Mouse (Mus musculus) stomach, embryonic 16.5 days (tissue): ENCODE measurements at regions not wholly inside any gene's neighbourhood (a gene's known extent, or its start where the extent isn't known, plus 50 kb on each side); places are given as distances from the start of the nearest gene placed in this dataset.

Source experiments
- ATAC-seq: fragments of 200-750 bp; cut with Nextera tagmentation; 2 replicates; pipeline ENCODE4 v1.8.0; 2017; ENCODE audit warnings: moderate number of reproducible peaks, moderate TSS enrichment; ENCODE audit not compliant: insufficient read depth, low FRiP score
- H3K27ac ChIP-seq: fragments of 300-500 bp; sonication (generic); 2 replicates; pipeline ENCODE4 v1.5.1; 2014; ENCODE audit warnings: low read length
- H3K27me3 ChIP-seq: fragments of 300-500 bp; sonication (generic); 2 replicates; pipeline ENCODE4 v1.6.1; 2014; ENCODE audit warnings: low read length, control low read depth, mixed read lengths; ENCODE audit not compliant: control insufficient read depth, insufficient read depth
- H3K36me3 ChIP-seq: fragments of 300-500 bp; sonication (generic); 2 replicates; pipeline ENCODE4 v1.6.1; 2014; ENCODE audit warnings: low read length; ENCODE audit not compliant: control insufficient read depth, insufficient read depth
- H3K4me1 ChIP-seq: fragments of 300-500 bp; sonication (generic); 2 replicates; pipeline ENCODE4 v1.6.1; 2014; ENCODE audit warnings: low read length, control low read depth, mixed read lengths; ENCODE audit not compliant: control insufficient read depth, insufficient read depth
- H3K4me2 ChIP-seq: fragments of 300-500 bp; sonication (generic); 2 replicates; pipeline ENCODE4 v1.6.1; 2014; ENCODE audit warnings: low read depth, low read length, mixed read lengths
- H3K4me3 ChIP-seq: fragments of 300-500 bp; sonication (generic); replicated peaks from 2 replicates; pipeline ENCODE4 v1.5.1; 2014; ENCODE audit warnings: mild to moderate bottlenecking, low read length
- H3K9ac ChIP-seq: fragments of 300-500 bp; sonication (generic); 2 replicates; pipeline ENCODE4 v1.6.1; 2014; ENCODE audit warnings: low read length
- H3K9me3 ChIP-seq: fragments of 300-500 bp; sonication (generic); replicated peaks from 2 replicates; pipeline ENCODE4 v1.6.1; 2016; ENCODE audit warnings: low read length, control low read depth; ENCODE audit not compliant: control insufficient read depth
- WGBS: fragments of 180-500 bp; shearing (Covaris S2); extraction: QIAGEN DNeasy Blood & Tissue Kit; methylation state at CpG from one replicate; pipeline ENCODE4 v1.1.7; 2014; 5-methylcytosine and 5-hydroxymethylcytosine counted together

DNA sequence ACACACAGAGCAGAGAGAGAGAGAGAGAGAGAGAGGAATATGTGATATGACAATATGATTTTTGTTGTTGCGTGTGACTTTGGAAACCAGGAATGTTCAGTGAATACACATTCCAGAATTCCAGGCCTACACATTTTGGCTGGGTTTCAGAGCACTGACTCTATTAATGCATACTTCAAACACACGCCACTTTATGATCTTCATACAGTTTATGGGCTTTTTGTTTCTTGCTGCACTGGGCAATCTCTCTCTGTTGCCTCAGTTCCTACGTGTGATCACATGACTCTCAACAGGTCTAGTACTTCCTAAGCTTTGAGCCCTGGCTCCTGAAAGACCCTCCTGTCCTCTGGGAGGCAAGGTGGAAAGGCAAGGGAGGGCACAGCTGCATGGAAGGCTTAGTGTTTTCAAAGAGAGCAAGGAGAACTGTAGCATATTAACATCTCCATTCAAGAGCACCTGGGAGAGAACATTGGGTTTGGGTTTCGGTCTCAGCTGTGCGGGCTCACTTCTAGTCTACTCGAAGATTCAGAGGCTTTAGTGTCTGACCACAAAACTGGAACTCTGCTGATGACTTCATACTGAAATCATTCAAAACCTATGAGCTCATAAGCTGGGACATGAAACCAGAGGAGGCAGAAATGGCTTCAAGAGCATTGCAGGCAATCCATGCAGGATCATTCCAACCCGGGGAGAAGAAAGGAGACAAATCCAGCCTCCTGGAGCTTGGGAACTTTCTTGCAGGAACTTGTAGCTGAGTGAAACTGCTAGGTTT, 87.9 kb upstream of the C1qtnf3 start:
- ATAC-seq: no peak
- H3K4me2 ChIP-seq: no peak overlapping the region
- 71% methylated on average over 7 of the region's 7 CpGs for WGBS

DNA sequence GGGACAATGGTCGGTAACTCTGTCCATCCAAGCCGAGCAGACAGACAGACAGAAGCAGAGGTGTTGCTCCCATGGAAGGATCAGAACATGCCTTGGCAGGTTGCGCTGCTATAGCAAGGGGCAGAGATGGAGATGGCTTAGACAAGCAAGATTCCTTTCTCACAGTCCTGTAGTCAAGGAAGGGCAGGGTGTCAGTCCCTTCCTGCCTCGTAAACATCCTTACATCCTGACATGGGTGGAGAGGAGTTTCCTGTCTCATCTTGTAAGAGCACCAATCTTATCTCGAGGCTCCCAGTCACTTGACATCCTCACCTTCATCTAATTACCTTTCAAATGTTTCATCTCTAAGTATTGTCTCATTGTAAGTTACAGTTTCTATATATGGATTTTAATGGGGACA, 87.0 kb upstream of the C1qtnf3 start:
- Histone ChIP-seq H3K4me2 (no peak overlapping the region), H3K4me3 (no peak overlapping the region), H3K27ac (no peak overlapping the region), H3K27me3 (no peaks in the 10 kb centered on the region), H3K9ac (no peak overlapping the region), H3K4me1 (peaks cover 21% of the 10 kb centered on the region), H3K36me3 (no peaks in the 10 kb centered on the region), H3K9me3 (no peaks in the 10 kb centered on the region)
- WGBS: 70% methylated on average over 5 of the region's 5 CpGs
- no peak for ATAC-seq

More for the DNA sequence above, 87.9 kb upstream of the C1qtnf3 start:
- no peak overlapping the region for H3K9ac ChIP-seq
- no peaks in the 10 kb centered on the region for H3K9me3 ChIP-seq
- no peak overlapping the region for H3K4me3 ChIP-seq
- H3K36me3 ChIP-seq: no peaks in the 10 kb centered on the region
- H3K4me1 ChIP-seq: peaks cover 18% of the 10 kb centered on the region
- H3K27ac ChIP-seq: no peak overlapping the region
- H3K27me3 ChIP-seq: no peaks in the 10 kb centered on the region

DNA sequence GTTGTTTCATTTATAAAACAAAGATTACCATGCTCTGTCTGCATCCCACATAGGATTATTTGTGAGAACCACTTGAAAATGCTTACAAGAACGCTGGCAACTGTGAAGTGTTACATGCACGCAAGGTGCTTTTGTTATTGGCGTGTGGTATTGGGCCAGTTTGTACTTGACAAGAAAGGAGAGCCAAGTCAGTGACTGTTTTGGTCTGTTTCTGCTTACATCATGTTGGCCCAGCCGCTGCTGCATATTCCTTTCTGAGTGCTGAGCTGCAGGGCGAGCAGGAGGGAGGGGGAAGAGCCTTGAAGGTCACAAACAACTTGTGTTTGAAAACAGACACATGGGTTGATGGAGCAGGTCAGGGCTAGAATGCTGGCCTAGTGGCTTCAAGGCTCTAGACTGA, 85.3 kb upstream of the C1qtnf3 start:
- Histone ChIP-seq H3K27ac (no peak overlapping the region), H3K9me3 (no peaks in the 10 kb centered on the region), H3K4me3 (no peak overlapping the region), H3K4me2 (no peak overlapping the region), H3K9ac (no peak overlapping the region), H3K36me3 (no peaks in the 10 kb centered on the region), H3K4me1 (peaks cover 21% of the 10 kb centered on the region), H3K27me3 (no peaks in the 10 kb centered on the region)
- no peak for ATAC-seq
- 47% methylated on average over 5 of the region's 5 CpGs for WGBS

DNA sequence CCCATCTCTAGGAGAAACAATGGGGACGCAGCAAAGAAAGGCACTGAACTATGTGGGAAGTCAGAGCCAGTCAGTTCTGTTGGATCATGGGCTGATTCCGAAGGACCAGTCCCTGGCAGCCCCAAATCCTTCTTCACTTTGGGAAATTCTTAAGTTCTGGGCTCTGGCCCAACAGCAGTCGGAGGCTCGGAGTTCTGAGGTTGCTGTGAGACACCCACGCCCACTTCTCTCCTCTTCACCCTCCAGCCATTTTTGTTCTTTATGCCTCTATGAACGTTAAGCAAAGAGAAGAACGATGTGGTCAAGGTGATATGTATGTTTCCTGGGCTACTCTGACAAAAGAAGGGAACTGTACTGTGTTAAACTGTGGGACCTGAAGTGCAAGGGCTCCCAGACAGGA, 84.0 kb upstream of the C1qtnf3 start:
- no peak overlapping the region for H3K4me3 ChIP-seq
- no peaks in the 10 kb centered on the region for H3K9me3 ChIP-seq
- no peak overlapping the region for H3K4me2 ChIP-seq
- ATAC-seq: 0 out of 2 replicates have a peak, but pooled peaks have one; percentile 9
- H3K27ac ChIP-seq: no peak overlapping the region
- H3K4me1 ChIP-seq: peaks cover 21% of the 10 kb centered on the region
- no peak overlapping the region for H3K9ac ChIP-seq
- H3K27me3 ChIP-seq: no peaks in the 10 kb centered on the region
- H3K36me3 ChIP-seq: no peaks in the 10 kb centered on the region
- WGBS: 71% methylated on average over 7 of the region's 7 CpGs

DNA sequence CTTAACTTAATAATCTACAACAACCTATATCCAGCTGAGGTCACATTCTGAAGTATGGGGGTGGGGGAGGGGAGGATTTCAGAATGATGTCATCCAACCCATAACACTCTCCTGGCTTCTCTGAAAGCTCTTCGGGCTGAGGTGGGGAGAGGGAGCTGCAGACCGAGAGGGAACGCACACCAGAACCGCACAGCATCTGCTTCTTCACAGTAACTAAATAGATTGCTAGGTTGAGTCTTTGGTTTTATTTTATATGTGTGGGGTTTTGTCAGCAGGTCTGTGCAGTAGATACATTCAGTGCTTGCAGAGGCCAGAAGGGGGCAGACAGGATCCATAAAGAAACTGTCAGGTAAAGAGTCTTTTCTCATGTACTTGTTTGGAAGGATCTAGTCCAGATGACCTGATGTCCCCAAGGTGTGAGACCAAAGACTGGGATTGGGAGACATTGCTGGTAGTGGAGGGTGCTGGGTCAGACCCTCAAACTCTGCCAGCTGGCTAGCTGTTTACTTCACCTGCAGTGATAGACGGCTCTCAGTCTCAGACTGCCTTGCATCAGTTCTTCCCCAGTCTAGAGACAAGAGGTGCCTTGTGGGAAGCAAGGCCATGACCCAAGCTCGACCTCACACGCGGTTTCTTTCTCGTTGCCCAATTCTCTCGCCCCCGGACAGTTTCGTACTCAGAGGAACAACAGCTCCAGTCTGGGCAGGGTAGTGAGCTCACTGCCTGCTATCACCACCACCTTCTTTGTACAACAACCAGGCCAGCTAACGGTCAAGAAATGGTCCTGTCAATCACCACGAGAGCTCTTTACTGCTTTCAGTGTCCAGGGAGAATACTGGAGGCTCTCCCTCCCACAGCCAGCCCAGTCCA, 83.2 kb upstream of the C1qtnf3 start:
- ATAC-seq: peak; percentile 15; the same call in 1 of the 2 replicates
- Histone ChIP-seq H3K9ac (no peak overlapping the region), H3K27ac (no peak overlapping the region), H3K4me1 (peaks cover 21% of the 10 kb centered on the region), H3K27me3 (no peaks in the 10 kb centered on the region), H3K4me3 (no peak overlapping the region), H3K9me3 (no peaks in the 10 kb centered on the region), H3K4me2 (no peak overlapping the region), H3K36me3 (no peaks in the 10 kb centered on the region)
- 70% methylated on average over 14 of the region's 14 CpGs for WGBS

DNA sequence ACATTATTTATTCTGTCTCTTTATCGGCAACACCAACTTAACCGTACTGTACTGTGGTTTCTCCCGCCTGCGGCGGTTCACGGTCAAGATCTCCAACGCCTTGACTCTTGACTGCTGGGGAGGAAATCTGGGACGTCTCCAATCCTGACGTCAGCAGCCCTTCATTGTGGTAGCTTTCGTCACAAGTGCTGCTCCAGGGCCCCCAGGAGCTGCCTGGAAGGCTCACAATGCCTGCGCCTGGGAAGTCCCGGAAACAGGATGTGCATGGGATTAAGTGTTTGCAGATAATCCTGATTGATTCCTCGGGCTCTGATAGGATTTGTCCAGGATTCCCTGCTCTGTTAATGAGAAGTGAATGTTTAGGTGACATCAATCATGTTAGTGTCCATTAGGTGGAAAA, 82.3 kb upstream of the C1qtnf3 start:
- no peak for ATAC-seq
- H3K9me3 ChIP-seq: no peaks in the 10 kb centered on the region
- H3K4me1 ChIP-seq: peaks cover 21% of the 10 kb centered on the region
- no peak overlapping the region for H3K4me3 ChIP-seq
- no peak overlapping the region for H3K4me2 ChIP-seq
- WGBS: 48% methylated on average over 13 of the region's 13 CpGs
- H3K36me3 ChIP-seq: no peaks in the 10 kb centered on the region
- H3K27me3 ChIP-seq: no peaks in the 10 kb centered on the region
- H3K9ac ChIP-seq: no peak overlapping the region
- no peak overlapping the region for H3K27ac ChIP-seq

DNA sequence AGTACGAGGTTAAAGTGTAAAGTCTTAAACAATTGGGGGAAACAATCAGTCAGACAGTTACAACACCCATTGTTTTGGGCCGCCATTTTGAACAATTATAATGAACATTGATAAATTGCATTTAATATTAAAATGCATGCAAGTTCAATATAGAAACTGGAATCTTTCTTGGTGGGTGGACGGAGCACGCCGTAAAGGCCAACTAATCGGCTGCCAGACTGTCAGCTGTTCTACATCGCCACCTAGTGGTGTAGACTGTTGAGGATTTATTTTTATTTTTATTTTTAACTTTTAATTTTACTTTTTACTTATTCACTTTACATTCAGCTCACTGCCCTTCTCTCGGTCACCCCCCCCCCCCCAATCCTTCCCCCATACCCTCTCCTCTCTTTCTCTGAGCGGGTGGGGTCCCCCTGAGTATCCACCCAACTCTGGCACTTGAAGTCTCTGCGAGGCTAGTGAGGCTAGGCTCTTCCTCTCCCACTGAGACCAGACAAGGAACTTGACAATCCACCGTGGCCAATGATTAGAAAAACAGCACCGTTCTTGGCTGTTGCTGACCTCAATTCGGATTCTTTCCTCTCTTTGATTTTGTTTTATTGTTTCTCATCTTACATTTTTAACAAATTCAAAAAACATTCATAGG, 79.7 kb upstream of the C1qtnf3 start:
- Histone ChIP-seq H3K9ac (no peak overlapping the region), H3K9me3 (no peaks in the 10 kb centered on the region), H3K27ac (no peak overlapping the region), H3K4me3 (no peak overlapping the region), H3K4me2 (no peak overlapping the region), H3K4me1 (peaks cover 12% of the 10 kb centered on the region), H3K36me3 (no peaks in the 10 kb centered on the region), H3K27me3 (no peaks in the 10 kb centered on the region)
- ATAC-seq: no peak
- WGBS: 16% methylated on average over 12 of the region's 13 CpGs

DNA sequence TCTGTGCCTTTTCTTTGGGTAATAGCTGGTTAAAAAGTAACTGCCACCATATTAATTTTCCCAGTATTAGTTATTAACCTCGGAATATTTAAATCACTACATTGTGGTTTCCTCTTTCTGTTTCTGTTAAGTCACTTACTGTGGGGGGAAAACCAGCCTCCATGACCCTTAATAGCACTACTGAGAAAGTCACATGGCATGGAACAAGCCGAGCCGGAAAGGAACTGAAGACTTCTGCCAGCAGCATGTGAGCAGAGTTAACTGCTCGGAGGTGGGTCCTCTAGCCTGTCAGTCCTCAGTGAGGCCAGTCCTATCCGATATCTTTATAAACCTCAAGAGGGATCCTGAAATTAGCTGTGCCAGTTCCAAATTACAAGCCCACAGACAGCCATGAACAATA, 75.8 kb upstream of the C1qtnf3 start:
- H3K9ac ChIP-seq: no peak overlapping the region
- no peaks in the 10 kb centered on the region for H3K36me3 ChIP-seq
- H3K27ac ChIP-seq: no peak overlapping the region
- H3K4me1 ChIP-seq: no peaks in the 10 kb centered on the region
- H3K4me2 ChIP-seq: no peak overlapping the region
- H3K27me3 ChIP-seq: no peaks in the 10 kb centered on the region
- 64% methylated on average over 5 of the region's 5 CpGs for WGBS
- no peaks in the 10 kb centered on the region for H3K9me3 ChIP-seq
- no peak for ATAC-seq
- H3K4me3 ChIP-seq: no peak overlapping the region

DNA sequence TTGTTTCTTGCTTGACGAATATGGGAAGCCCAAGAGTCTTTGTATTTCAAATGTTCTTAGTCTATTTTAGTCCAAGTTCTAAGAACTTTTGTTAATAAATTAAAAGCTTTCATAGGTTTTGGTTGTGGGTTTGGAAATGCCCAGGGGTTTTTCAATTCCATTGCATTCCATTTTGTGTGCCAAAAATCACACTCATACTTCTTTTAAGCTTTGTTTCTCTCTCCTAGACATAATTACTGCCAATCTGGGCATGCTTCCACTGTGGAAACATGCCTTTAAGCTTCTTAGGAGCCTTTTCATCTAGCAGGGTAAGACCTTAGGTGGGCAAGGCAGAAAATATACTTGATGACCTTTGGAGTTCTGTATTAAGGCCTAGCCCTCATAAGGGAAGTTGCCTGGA, 70.4 kb upstream of the C1qtnf3 start:
- WGBS: 75% methylated on average over 1 of the region's 1 CpGs
- H3K36me3 ChIP-seq: no peaks in the 10 kb centered on the region
- H3K4me3 ChIP-seq: no peak overlapping the region
- no peak overlapping the region for H3K4me2 ChIP-seq
- H3K27me3 ChIP-seq: no peaks in the 10 kb centered on the region
- H3K27ac ChIP-seq: no peak overlapping the region
- no peak overlapping the region for H3K9ac ChIP-seq
- peaks cover 5% of the 10 kb centered on the region; the same call in 1 of the 2 replicates for H3K9me3 ChIP-seq
- ATAC-seq: no peak
- H3K4me1 ChIP-seq: no peaks in the 10 kb centered on the region
